Mouse (Mus musculus): ENCODE results near the gene Gm10184.
"Not testable (repeated sequence)": the region's sequence is repeated elsewhere in the genome, so short reads cannot be mapped to it uniquely, and the experiment has no call there.

Gene Gm10184

GRCm38 (mm10) chr17:89910349-89910748, at the start of gene Gm10184:
Gm10184 (minus strand) TSS chr17:89910449.
- in situ Hi-C loops (cut with MboI; ENCODE audit: unreplicated experiment in 2 of 2): no loop called here

GRCm38 (mm10) chr17:89933950-89934349, 23.7 kb upstream of the Gm10184 start:
- in situ Hi-C loops (cut with MboI; ENCODE audit: unreplicated experiment in 2 of 2): no loop called here

GRCm38 (mm10) chr17:89907686-89908085, 2.6 kb downstream of the Gm10184 start:
- in situ Hi-C loops (cut with MboI; ENCODE audit: unreplicated experiment in 2 of 2): no loop called here

- in situ Hi-C loops (cut with MboI; ENCODE audit: unreplicated experiment in 2 of 2): not testable (repeated sequence)
Measured at GRCm38 (mm10) chr17:89904701-89905100, 5.5 kb downstream of the Gm10184 start.

- in situ Hi-C loops (cut with MboI; ENCODE audit: unreplicated experiment in 2 of 2): no loop called here
Measured at GRCm38 (mm10) chr17:89902767-89903166, 7.5 kb downstream of the Gm10184 start.

- in situ Hi-C loops (cut with MboI; ENCODE audit: unreplicated experiment in 2 of 2): no loop called here
Measured at GRCm38 (mm10) chr17:89900610-89901009, 9.6 kb downstream of the Gm10184 start.

- in situ Hi-C loops (cut with MboI; ENCODE audit: unreplicated experiment in 2 of 2): no loop called here
Measured at GRCm38 (mm10) chr17:89899813-89900212, 10.4 kb downstream of the Gm10184 start.

GRCm38 (mm10) chr17:89864996-89865395, 45.3 kb downstream of the Gm10184 start:
- in situ Hi-C loops (cut with MboI; ENCODE audit: unreplicated experiment in 2 of 2): no loop called here

Measured in v-Abl transformed pro-B cells (cell line).